Comparison of ENCODE assay signal across 26 mouse cellular contexts in the genomic region with DNA sequence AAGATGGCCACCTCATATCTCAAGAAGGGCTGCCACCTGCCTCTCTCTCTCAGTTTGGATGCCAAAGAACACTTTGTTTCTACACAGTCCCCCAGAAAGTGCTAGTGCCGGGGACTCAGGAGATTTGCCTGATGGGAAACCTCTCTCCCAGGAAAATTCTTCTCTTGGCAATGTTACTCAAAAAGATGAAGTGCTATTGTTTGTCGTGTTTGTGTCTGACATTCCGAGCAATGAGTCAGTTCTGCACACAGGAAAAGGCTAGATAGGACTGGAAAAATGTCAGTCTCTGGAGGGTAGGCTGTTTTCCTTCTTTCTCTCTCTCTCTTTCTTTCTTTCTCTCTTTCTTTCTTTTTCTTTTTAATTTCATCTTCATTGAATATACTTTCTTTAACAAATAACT.
DNase-seq lines count a peak whose midpoint lies in the region; ATAC-seq and TF ChIP-seq lines count a peak whose summit lies in the region.
"Had no signal": no experiment of that assay in that cellular context is flagged by ENCODE, and none has a peak within 500 bp of the region (broad histone marks: within the 10 kb centered on the region; RNA-seq: fewer than 3 reads in every experiment).

No protein-coding gene starts in this region.

- H3K9ac ChIP-seq in lung, postnatal 0 days (replicated peaks; ENCODE audit: low read depth) = no peak overlapping the region
- H3K9ac ChIP-seq in intestine, embryonic 16.5 days (ENCODE audit: low read depth, low read length) = no peak overlapping the region
- H3K9ac ChIP-seq: embryonic facial prominence, embryonic 12.5 days; forebrain, embryonic 13.5 days; forebrain, postnatal 0 days; hindbrain, embryonic 12.5 days had no signal

- TF ChIP-seq CTCF in lung, postnatal 0 days (IDR thresholded peaks at IDR 0.05) = no peak

- no peaks in the 10 kb centered on the region for H3K36me3 ChIP-seq in lung, postnatal 0 days (ENCODE audit: insufficient read depth, low read length)
- no peaks in the 10 kb centered on the region for H3K36me3 ChIP-seq in myocyte (ENCODE audit: control insufficient read depth, insufficient read depth)
- H3K36me3 ChIP-seq in intestine, embryonic 16.5 days (ENCODE audit: control insufficient read depth, insufficient read depth, low read length) = no peaks in the 10 kb centered on the region

- no peak overlapping the region for H3K4me2 ChIP-seq in lung, postnatal 0 days (replicated peaks; ENCODE audit: low read depth, low read length)
- peak overlapping the region; percentile 90 for H3K4me2 ChIP-seq in myocyte (ENCODE audit: low read depth)
- H3K4me2 ChIP-seq in intestine, embryonic 16.5 days (ENCODE audit: low read depth, low read length) = no peak overlapping the region
- H3K4me2 ChIP-seq: embryonic facial prominence, embryonic 12.5 days; forebrain, embryonic 13.5 days; hindbrain, embryonic 12.5 days had no signal

- no peak overlapping the region for H3K4me3 ChIP-seq in lung, postnatal 0 days (ENCODE audit: low read depth, low read length)
- no peak overlapping the region for H3K4me3 ChIP-seq in myocyte
- H3K4me3 ChIP-seq in intestine, embryonic 16.5 days (ENCODE audit: low read length) = no peak overlapping the region
- H3K4me3 ChIP-seq: embryonic facial prominence, embryonic 12.5 days; forebrain, embryonic 13.5 days; gastrocnemius, adult 2 months; heart, embryonic 10.5 days; hindbrain, embryonic 12.5 days had no signal

- no peak for TF ChIP-seq EP300 in lung, postnatal 0 days (IDR thresholded peaks at IDR 0.05)

- ATAC-seq in lung, postnatal 0 days = no peak
- no peak for ATAC-seq in intestine, embryonic 16.5 days
- ATAC-seq: activated CD4-positive, CD25-positive, alpha-beta regulatory T cell, adult 4 months; CD4-positive, CD25-positive, alpha-beta regulatory T cell, adult 4 months; forebrain, embryonic 13.5 days; forebrain, postnatal 0 days; hindbrain, embryonic 16.5 days; Patski had no signal

- no peaks in the 10 kb centered on the region for H3K9me3 ChIP-seq in lung, postnatal 0 days (ENCODE audit: low read length)
- H3K9me3 ChIP-seq in intestine, embryonic 16.5 days (ENCODE audit: control insufficient read depth, low read length) = no peaks in the 10 kb centered on the region
- H3K9me3 ChIP-seq: embryonic facial prominence, embryonic 12.5 days; forebrain, embryonic 13.5 days; G1E; heart, embryonic 10.5 days; hindbrain, embryonic 12.5 days had no signal

- H3K27ac ChIP-seq in lung, postnatal 0 days (ENCODE audit: low read length) = no peak overlapping the region
- no peak overlapping the region for H3K27ac ChIP-seq in intestine, embryonic 16.5 days (ENCODE audit: low read length)
- H3K27ac ChIP-seq: embryonic facial prominence, embryonic 12.5 days; forebrain, embryonic 13.5 days; gastrocnemius, adult 2 months; heart, embryonic 10.5 days; hindbrain, embryonic 12.5 days had no signal

- WGBS in lung, postnatal 0 days = 18% methylated on average over 3 of the region's 3 CpGs
- 66% methylated on average over 3 of the region's 3 CpGs for WGBS in intestine, embryonic 16.5 days

- H3ac ChIP-seq in myocyte (ENCODE audit: control insufficient read depth, insufficient read length) = no peak overlapping the region

- H3K79me2 ChIP-seq in myocyte (ENCODE audit: control insufficient read depth, insufficient read depth) = no peaks in the 10 kb centered on the region

- no peaks in the 10 kb centered on the region for H3K27me3 ChIP-seq in lung, postnatal 0 days (replicated peaks; ENCODE audit: insufficient read depth, low read length)
- H3K27me3 ChIP-seq in myocyte (ENCODE audit: control insufficient read depth, insufficient read depth, insufficient read length) = no peaks in the 10 kb centered on the region
- H3K27me3 ChIP-seq in intestine, embryonic 16.5 days (replicated peaks; ENCODE audit: control insufficient read depth, insufficient read depth, low read length) = no peaks in the 10 kb centered on the region
- H3K27me3 ChIP-seq: embryonic facial prominence, embryonic 12.5 days; forebrain, embryonic 13.5 days; hindbrain, embryonic 12.5 days; Patski had no signal

- no peaks in the 10 kb centered on the region for H3K4me1 ChIP-seq in lung, postnatal 0 days (ENCODE audit: insufficient read depth, low read depth, low read length)
- H3K4me1 ChIP-seq in intestine, embryonic 16.5 days (ENCODE audit: control insufficient read depth, insufficient read depth, low read length) = no peaks in the 10 kb centered on the region
- H3K4me1 ChIP-seq: embryonic facial prominence, embryonic 12.5 days; forebrain, embryonic 13.5 days; heart, embryonic 10.5 days; hindbrain, embryonic 12.5 days had no signal

- DNase-seq in lung, postnatal 0 days (ENCODE audit: low spot score) = peak; percentile 29
- no peak for DNase-seq in lung, postnatal 14 days
- peak; percentile 84 for DNase-seq in 3T3-L1 (ENCODE audit: low read depth, low spot score)
- peak; percentile 36 for DNase-seq in adipocyte (ENCODE audit: low spot score)
- DNase-seq in adrenal gland, postnatal 4 days (ENCODE audit: low spot score in 2 of 2) = no peak
- DNase-seq: adrenal gland, adult 2 months; adrenal gland, postnatal 25 days; cerebellum, adult 11 months; cerebellum, adult 9-10 months; cerebellum, postnatal 25 days; forebrain, postnatal 0 days; gastrocnemius, adult 2 months; gastrocnemius, postnatal 25 days; heart, postnatal 10 days; heart, postnatal 4 days had no signal

- TF ChIP-seq POLR2A in myocyte (IDR thresholded peaks at IDR 0.05; ENCODE audit: insufficient read length, low read depth) = no peak

TF ChIP-seq in myocyte, 11 proteins besides CTCF, POLR2A, EP300 and RAD21:
- no peak for TF ChIP-seq SRF (IDR thresholded peaks at IDR 0.05; ENCODE audit: control insufficient read depth, insufficient read length, low read depth)

Comparison
In these comparisons a context has a peak if more than half of its experiments do, and no peak if none do; other contexts are left out.
1. DNase-seq: peak in lung, postnatal 0 days (single experiment), 3T3-L1 (single experiment) and adipocyte (single experiment); none in lung, postnatal 14 days (single experiment) and adrenal gland, postnatal 4 days (0 of 2).